8 mouse cellular contexts compared by ENCODE assay signal in genomic region chr11:97151343-97151801, GRCm38 (mm10). TPM values are rescaled to one million over a fixed set of nuclear protein-coding genes. Genes with fewer than 3 reads are reported as not detected.
DNase-seq lines count a peak whose midpoint lies in the region; ATAC-seq and TF ChIP-seq lines count a peak whose summit lies in the region.

Gene Tbkbp1 (minus strand): TSS chr11:97151495.

- TF ChIP-seq POLR2A in liver, adult 2 months (IDR thresholded peaks at IDR 0.05; ENCODE audit: extremely low read depth, insufficient read depth, low read length), result no peak

- under 1% methylated on average over 24 of the region's 64 CpGs for WGBS in forebrain, postnatal 0 days
- WGBS in hindbrain, postnatal 0 days, result 2% methylated on average over 32 of the region's 64 CpGs
- 2% methylated on average over 30 of the region's 64 CpGs for WGBS in liver, adult 2 months
- under 1% methylated on average over 35 of the region's 64 CpGs for WGBS in neural tube, embryonic 12.5 days

- H3K36me3 ChIP-seq in forebrain, postnatal 0 days (ENCODE audit: insufficient read depth), result peaks cover 4% of the 10 kb centered on the region; the same call in 1 of the 2 replicates
- H3K36me3 ChIP-seq in hindbrain, postnatal 0 days (ENCODE audit: insufficient read depth, low read length), result 0 out of 2 replicates have a peak, but pooled peaks cover 9% of the 10 kb centered on the region
- H3K36me3 ChIP-seq in liver, adult 2 months (ENCODE audit: control insufficient read depth, insufficient read depth, low read length), result no peaks in the 10 kb centered on the region
- H3K36me3 ChIP-seq in neural tube, embryonic 12.5 days, result peaks cover 27% of the 10 kb centered on the region

- peak within 1 kb of the TSS; percentile 72 for H3K9ac ChIP-seq in forebrain, postnatal 0 days
- peak within 1 kb of the TSS; percentile 84 for H3K9ac ChIP-seq in hindbrain, postnatal 0 days (replicated peaks; ENCODE audit: low read length)
- H3K9ac ChIP-seq in liver, adult 2 months (ENCODE audit: low read depth, low read length), result peak within 1 kb of the TSS; percentile 78
- peak within 1 kb of the TSS; percentile 87 for H3K9ac ChIP-seq in neural tube, embryonic 12.5 days

- peak; percentile 42 for ATAC-seq in forebrain, postnatal 0 days
- ATAC-seq in hindbrain, postnatal 0 days, result peak; percentile 27; the same call in 1 of the 2 replicates
- ATAC-seq in neural tube, embryonic 12.5 days (ENCODE audit: low FRiP score, low read depth), result peak; percentile 11

- H3K4me2 ChIP-seq in forebrain, postnatal 0 days (ENCODE audit: low read depth), result peak within 1 kb of the TSS; percentile 82
- peak within 1 kb of the TSS; percentile 76 for H3K4me2 ChIP-seq in hindbrain, postnatal 0 days (ENCODE audit: low read depth, low read length)
- peak within 1 kb of the TSS; percentile 86 for H3K4me2 ChIP-seq in neural tube, embryonic 12.5 days (replicated peaks)

- H3K27me3 ChIP-seq in forebrain, postnatal 0 days (ENCODE audit: insufficient read depth, low read length), result no peaks in the 10 kb centered on the region
- H3K27me3 ChIP-seq in hindbrain, postnatal 0 days (ENCODE audit: insufficient read depth, low read length), result no peaks in the 10 kb centered on the region
- peaks cover 8% of the 10 kb centered on the region for H3K27me3 ChIP-seq in liver, adult 2 months (ENCODE audit: control insufficient read depth, insufficient read depth, low read length)
- H3K27me3 ChIP-seq in neural tube, embryonic 12.5 days (replicated peaks), result no peaks in the 10 kb centered on the region; the same call in 1 of the 2 replicates

- peak within 1 kb of the TSS; percentile 97 for H3K27ac ChIP-seq in layer of hippocampus, adult 2 months
- H3K27ac ChIP-seq in forebrain, postnatal 0 days (ENCODE audit: low read depth, low read length), result peak within 1 kb of the TSS; percentile 76
- peak within 1 kb of the TSS; percentile 93 for H3K27ac ChIP-seq in hindbrain, postnatal 0 days
- H3K27ac ChIP-seq in liver, adult 2 months (replicated peaks; ENCODE audit: insufficient read depth, low read depth, low read length), result peak within 1 kb of the TSS; percentile 78
- peak within 1 kb of the TSS; percentile 94 for H3K27ac ChIP-seq in neural tube, embryonic 12.5 days

- TF ChIP-seq CTCF in layer of hippocampus, adult 2 months (conservative IDR thresholded peaks at IDR 0.05), result no peak
- no peak for TF ChIP-seq CTCF in forebrain, postnatal 0 days (IDR thresholded peaks at IDR 0.05; ENCODE audit: low read depth)
- TF ChIP-seq CTCF in hindbrain, postnatal 0 days (IDR thresholded peaks at IDR 0.05; ENCODE audit: low read depth), result no peak
- no peak for TF ChIP-seq CTCF in liver, adult 2 months (IDR thresholded peaks at IDR 0.05; ENCODE audit: low read depth, low read length)

- H3K4me3 ChIP-seq in layer of hippocampus, adult 2 months, result peak within 1 kb of the TSS; percentile 83
- H3K4me3 ChIP-seq in forebrain, postnatal 0 days (ENCODE audit: low read depth, low read length), result peak within 1 kb of the TSS; percentile 86
- H3K4me3 ChIP-seq in hindbrain, postnatal 0 days (ENCODE audit: low read length), result peak within 1 kb of the TSS; percentile 73
- H3K4me3 ChIP-seq in liver, adult 2 months (ENCODE audit: insufficient read depth, low read depth, low read length), result peak within 1 kb of the TSS; percentile 88
- H3K4me3 ChIP-seq in neural tube, embryonic 12.5 days, result peak within 1 kb of the TSS; percentile 83

- H3K4me1 ChIP-seq in forebrain, postnatal 0 days (ENCODE audit: insufficient read depth), result peaks cover 19% of the 10 kb centered on the region
- peaks cover 21% of the 10 kb centered on the region for H3K4me1 ChIP-seq in hindbrain, postnatal 0 days (ENCODE audit: insufficient read depth, low read length)
- peaks cover 2% of the 10 kb centered on the region; the same call in 1 of the 2 replicates for H3K4me1 ChIP-seq in liver, adult 2 months (ENCODE audit: control insufficient read depth, insufficient read depth, low read length)
- H3K4me1 ChIP-seq in neural tube, embryonic 12.5 days, result peaks cover 36% of the 10 kb centered on the region

- no peaks in the 10 kb centered on the region for H3K9me3 ChIP-seq in forebrain, postnatal 0 days (ENCODE audit: low read length)
- H3K9me3 ChIP-seq in hindbrain, postnatal 0 days (ENCODE audit: low read length), result no peaks in the 10 kb centered on the region
- H3K9me3 ChIP-seq in neural tube, embryonic 12.5 days, result no peaks in the 10 kb centered on the region

- H3K79me2 ChIP-seq in liver, adult 2 months (ENCODE audit: control insufficient read depth, insufficient read depth, low read length), result no peaks in the 10 kb centered on the region; the same call in 1 of the 2 replicates

- DNase-seq in layer of hippocampus, adult 2 months (ENCODE audit: low spot score in 2 of 2), result no peak
- no peak for DNase-seq in layer of hippocampus, adult 9-10 months (ENCODE audit: low spot score)
- DNase-seq in adrenal gland, postnatal 4 days (ENCODE audit: low spot score in 2 of 2), result no peak
- DNase-seq in forebrain, postnatal 0 days, result peak; percentile 48
- peak; percentile 62 for DNase-seq in hindbrain, postnatal 0 days (ENCODE audit: low spot score)
- no peak for DNase-seq in liver, adult 2 months (ENCODE audit: extremely low read depth, low read depth, low spot score)
- DNase-seq in spleen, postnatal 36 days (ENCODE audit: low spot score in 2 of 2), result no peak

RNA-seq across cellular contexts. Expression of gene Tbkbp1, which starts in this region (rescaled TPM):
- 10 to 100 TPM; 91.8 to 96.9 TPM for total RNA-seq in layer of hippocampus, adult 2 months (2021)
- 10 to 100 TPM; 19.1 to 21.0 TPM for total RNA-seq in adrenal gland, postnatal 4 days (2021)
- total RNA-seq in forebrain, postnatal 0 days (2014; rRNA removed), result 35.8 and 36.4 TPM in 2 replicates
- 9.2 and 9.9 TPM in 2 replicates for polyA plus RNA-seq in forebrain, postnatal 0 days (2015; fragmentation: Nextera tagmentation; extraction: Ambion mirVana)
- 45.4 and 53.8 TPM in 2 replicates for total RNA-seq in hindbrain, postnatal 0 days (2014; rRNA removed)
- polyA plus RNA-seq in hindbrain, postnatal 0 days (2015; fragmentation: Nextera tagmentation; extraction: Ambion mirVana), result 9.6 and 10.1 TPM in 2 replicates
- total RNA-seq in liver, adult 2 months (2014; rRNA removed), result 1.0 and 1.9 TPM in 2 replicates
- 6.1 and 6.4 TPM in 2 replicates for polyA plus RNA-seq in liver, adult 2 months (2012; rRNA removed)
- polyA plus RNA-seq in neural tube, embryonic 12.5 days (2016; fragmentation: Nextera tagmentation; extraction: Ambion mirVana), result 9.5 and 10.5 TPM in 2 replicates

Comparison
In these comparisons a context has a peak if more than half of its experiments do, and no peak if none do; other contexts are left out.
1. DNase-seq: peak in forebrain, postnatal 0 days (single experiment) and hindbrain, postnatal 0 days (single experiment); none in layer of hippocampus, adult 2 months (0 of 2), layer of hippocampus, adult 9-10 months (single experiment), adrenal gland, postnatal 4 days (0 of 2), liver, adult 2 months (single experiment) and spleen, postnatal 36 days (0 of 2).
2. Peak in every context shown above with its lines, with median percentiles within 50 percentile points of each other: H3K27ac ChIP-seq, H3K4me3 ChIP-seq, ATAC-seq, H3K4me2 ChIP-seq and H3K9ac ChIP-seq.